Mouse (Mus musculus): ENCODE measurements around the gene Siglech. TPM values are rescaled to one million over a fixed set of nuclear protein-coding genes. Genes with fewer than 3 reads are reported as not detected.

Siglech gene
- 2.4 and 3.5 TPM in 2 replicates for polyA plus RNA-seq (2012; rRNA removed)

DNA sequence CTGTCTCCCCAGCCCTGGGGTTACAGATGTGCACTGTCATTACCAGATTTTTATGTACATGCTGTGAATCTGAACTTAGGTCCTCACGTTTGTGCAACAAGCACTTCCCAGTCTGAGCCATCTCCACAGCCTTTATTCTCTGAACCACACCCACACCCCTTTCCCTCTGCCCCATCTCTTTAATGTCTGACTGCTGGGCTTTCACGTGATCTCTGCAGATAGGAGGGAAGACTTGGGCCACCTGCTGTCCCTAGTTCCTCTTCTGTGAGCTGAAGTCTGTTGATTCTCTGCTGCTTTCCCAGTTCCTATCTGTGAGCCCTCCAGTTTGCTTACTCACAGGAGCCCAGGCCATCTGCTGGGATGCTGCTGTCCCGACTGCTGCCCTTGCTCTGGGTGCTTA, at the start of gene Siglech:
Gene Siglech (plus strand): TSS at position 253 of the 400 bp plus-strand sequence.

DNA sequence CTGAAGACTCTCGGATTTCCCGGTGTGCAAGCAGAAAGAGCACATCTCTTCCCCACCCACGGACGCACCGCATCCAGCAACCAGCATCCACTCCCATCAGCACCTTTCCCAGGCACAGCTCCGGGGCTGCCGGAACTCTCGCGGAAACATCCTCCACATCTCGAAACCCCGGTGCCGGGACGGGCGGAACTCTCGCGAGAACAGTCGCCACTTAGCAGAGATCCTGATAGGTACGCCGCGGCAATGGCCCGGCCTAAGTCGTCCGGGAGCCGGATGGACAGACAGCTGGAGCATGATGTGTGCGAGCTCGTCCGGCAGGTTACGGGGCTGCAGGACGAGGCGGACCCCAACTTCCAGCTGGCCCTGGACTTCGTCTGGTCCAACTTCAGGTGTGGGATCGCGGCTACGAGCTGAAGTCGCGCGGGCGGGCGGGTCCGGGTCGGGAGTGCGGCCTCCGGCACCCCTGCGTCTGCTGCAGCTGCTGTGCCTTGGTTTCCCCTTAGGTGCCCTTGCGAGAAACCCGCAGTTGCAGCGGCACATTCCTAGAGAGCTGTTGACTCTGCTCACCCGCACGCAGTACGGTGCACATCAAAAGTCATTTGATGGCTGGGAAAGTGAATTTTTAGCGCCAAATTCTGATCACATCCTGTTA, 26.1 kb downstream of the Siglech start, which contains the start of gene Tubgcp5:
Gene Tubgcp5 (plus strand): TSS at position 203 of the 652 bp plus-strand sequence.

Other genes with a start within 250 kb of the Siglech start
- 1.6 and 1.8 TPM in 2 replicates for gene Tubgcp5, start 26.0 kb downstream of the Siglech start, polyA plus RNA-seq (2012; rRNA removed)
- gene Cyfip1, start 73.6 kb downstream of the Siglech start, polyA plus RNA-seq (2012; rRNA removed): 33.6 and 37.4 TPM in 2 replicates
- 39.5 and 48.3 TPM in 2 replicates for gene Nipa2, start 194.3 kb downstream of the Siglech start, polyA plus RNA-seq (2012; rRNA removed)

Measured in colon, adult 2 months (tissue).